Mouse (Mus musculus): ENCODE measurements around the gene Aicda.
A peak's percentile ranks its signal among the peaks of the same experiment; 100 is the strongest.
"Not testable (repeated sequence)": the region's sequence is repeated elsewhere in the genome, so short reads cannot be mapped to it uniquely, and the experiment has no call there.

The Aicda gene

GRCm38 (mm10) chr6:122553606-122554005, at the start of gene Aicda:
Gene Aicda, plus strand, starts transcription at chr6:122553801.
- no peak for DNase-seq (ENCODE audit: low read depth, low spot score)

GRCm38 (mm10) chr6:122505041-122505440, 48.6 kb upstream of the Aicda start:
- no peak for DNase-seq (ENCODE audit: low read depth, low spot score)

GRCm38 (mm10) chr6:122505545-122505944, 48.1 kb upstream of the Aicda start, which contains the start of gene Mfap5:
Gene Mfap5, plus strand, starts transcription at chr6:122505845.
- DNase-seq (ENCODE audit: low read depth, low spot score) = no peak

GRCm38 (mm10) chr6:122508494-122508893, 45.1 kb upstream of the Aicda start:
- DNase-seq (ENCODE audit: low read depth, low spot score) = no peak

- no peak for DNase-seq (ENCODE audit: low read depth, low spot score)
Measured at GRCm38 (mm10) chr6:122512914-122513878, 40.4 kb upstream of the Aicda start.

- no peak for DNase-seq (ENCODE audit: low read depth, low spot score)
Measured at GRCm38 (mm10) chr6:122514312-122514711, 39.3 kb upstream of the Aicda start.

GRCm38 (mm10) chr6:122515762-122516161, 37.8 kb upstream of the Aicda start:
- not testable (repeated sequence) for DNase-seq (ENCODE audit: low read depth, low spot score)

GRCm38 (mm10) chr6:122517668-122518067, 35.9 kb upstream of the Aicda start:
- DNase-seq (ENCODE audit: low read depth, low spot score) = no peak

GRCm38 (mm10) chr6:122519384-122519783, 34.2 kb upstream of the Aicda start:
- DNase-seq (ENCODE audit: low read depth, low spot score) = no peak

GRCm38 (mm10) chr6:122522595-122522994, 31.0 kb upstream of the Aicda start:
- peak; percentile 18 for DNase-seq (ENCODE audit: low read depth, low spot score)

- no peak for DNase-seq (ENCODE audit: low read depth, low spot score)
Measured at GRCm38 (mm10) chr6:122523289-122523688, 30.3 kb upstream of the Aicda start.

GRCm38 (mm10) chr6:122527596-122527995, 26.0 kb upstream of the Aicda start:
- DNase-seq (ENCODE audit: low read depth, low spot score) = no peak

GRCm38 (mm10) chr6:122528136-122528535, 25.5 kb upstream of the Aicda start:
- peak; percentile 6 for DNase-seq (ENCODE audit: low read depth, low spot score)

- no peak for DNase-seq (ENCODE audit: low read depth, low spot score)
Measured at GRCm38 (mm10) chr6:122531466-122532174, 22.0 kb upstream of the Aicda start.

GRCm38 (mm10) chr6:122532883-122533302, 20.7 kb upstream of the Aicda start:
- DNase-seq (ENCODE audit: low read depth, low spot score) = no peak

- DNase-seq (ENCODE audit: low read depth, low spot score) = no peak
Measured at GRCm38 (mm10) chr6:122534032-122534431, 19.6 kb upstream of the Aicda start.

GRCm38 (mm10) chr6:122539564-122539963, 14.0 kb upstream of the Aicda start:
- DNase-seq (ENCODE audit: low read depth, low spot score) = no peak

GRCm38 (mm10) chr6:122542459-122542858, 11.1 kb upstream of the Aicda start:
- DNase-seq (ENCODE audit: low read depth, low spot score) = not testable (repeated sequence)

GRCm38 (mm10) chr6:122543574-122543973, 10.0 kb upstream of the Aicda start:
- no peak for DNase-seq (ENCODE audit: low read depth, low spot score)

- no peak for DNase-seq (ENCODE audit: low read depth, low spot score)
Measured at GRCm38 (mm10) chr6:122544672-122545071, 8.9 kb upstream of the Aicda start.

GRCm38 (mm10) chr6:122545289-122545882, 8.2 kb upstream of the Aicda start:
- no peak for DNase-seq (ENCODE audit: low read depth, low spot score)

GRCm38 (mm10) chr6:122545948-122546347, 7.7 kb upstream of the Aicda start:
- no peak for DNase-seq (ENCODE audit: low read depth, low spot score)
